Mouse (Mus musculus): Measurements from ENCODE around the gene Zbtb37.

GRCm38 (mm10) chr1:161038004-161038403, 3.4 kb upstream of the Zbtb37 start:
- no peak for TF ChIP-seq CTCF (IDR thresholded peaks at IDR 0.05; ENCODE audit: low read depth, low read length)
- TF ChIP-seq POLR2A (IDR thresholded peaks at IDR 0.05; ENCODE audit: borderline replicate concordance, low read depth, low read length): no peak
